ENCODE assay signal across 8 mouse cellular contexts in genomic region chr11:118401760-118402280, GRCm38 (mm10). TPM values are rescaled to one million over a fixed set of nuclear protein-coding genes. Genes with fewer than 3 reads are reported as not detected.
DNase-seq lines count a peak whose midpoint lies in the region; ATAC-seq and TF ChIP-seq lines count a peak whose summit lies in the region.

TSS of gene Lgals3bp (minus strand) at chr11:118402092.

- 54% methylated on average over 7 of the region's 7 CpGs for WGBS in forebrain, postnatal 0 days
- 57% methylated on average over 7 of the region's 7 CpGs for WGBS in forebrain, embryonic 13.5 days
- 53% methylated on average over 7 of the region's 7 CpGs for WGBS in hindbrain, embryonic 16.5 days

- no peaks in the 10 kb centered on the region for H3K27me3 ChIP-seq in forebrain, postnatal 0 days (ENCODE audit: insufficient read depth, low read length)
- H3K27me3 ChIP-seq in forebrain, embryonic 13.5 days = no peaks in the 10 kb centered on the region
- no peaks in the 10 kb centered on the region for H3K27me3 ChIP-seq in hindbrain, embryonic 16.5 days (replicated peaks; ENCODE audit: control insufficient read depth, insufficient read depth, low read length)

- no peak within 1 kb of the TSS for H3K4me2 ChIP-seq in forebrain, postnatal 0 days (ENCODE audit: low read depth)
- H3K4me2 ChIP-seq in forebrain, embryonic 13.5 days = no peak within 1 kb of the TSS
- no peak within 1 kb of the TSS for H3K4me2 ChIP-seq in hindbrain, embryonic 16.5 days (ENCODE audit: low read length)

- DNase-seq in forebrain, postnatal 0 days = peak; percentile 58
- DNase-seq in gastrocnemius, adult 8-10 months (ENCODE audit: low spot score in 2 of 2) = peak; percentile 37 to 66
- peak; percentile 55 for DNase-seq in left cerebral cortex, adult 11 months (ENCODE audit: low spot score)
- DNase-seq in lung, postnatal 10 days = peak; percentile 85
- peak; percentile 53 to 60 for DNase-seq in spleen, postnatal 36 days (ENCODE audit: low spot score in 2 of 2)

- TF ChIP-seq CTCF in forebrain, postnatal 0 days (IDR thresholded peaks at IDR 0.05; ENCODE audit: low read depth) = peak; percentile 62

- H3K4me1 ChIP-seq in forebrain, postnatal 0 days (ENCODE audit: insufficient read depth) = no peaks in the 10 kb centered on the region
- no peaks in the 10 kb centered on the region for H3K4me1 ChIP-seq in forebrain, embryonic 13.5 days
- no peaks in the 10 kb centered on the region; the same call in 1 of the 2 replicates for H3K4me1 ChIP-seq in hindbrain, embryonic 16.5 days (ENCODE audit: control insufficient read depth, insufficient read depth, low read depth, low read length)

- peak; percentile 87 for ATAC-seq in forebrain, postnatal 0 days
- ATAC-seq in forebrain, embryonic 13.5 days = no peak
- peak; percentile 84 for ATAC-seq in cerebellum, adult (ENCODE audit: insufficient number of reproducible peaks, low FRiP score, low TSS enrichment)
- ATAC-seq in hindbrain, embryonic 16.5 days = peak; percentile 76

- no peak within 1 kb of the TSS for H3K9ac ChIP-seq in forebrain, postnatal 0 days
- no peak within 1 kb of the TSS for H3K9ac ChIP-seq in forebrain, embryonic 13.5 days
- H3K9ac ChIP-seq in hindbrain, embryonic 16.5 days (ENCODE audit: low read depth, low read length) = peak within 1 kb of the TSS; percentile 47

- no peak within 1 kb of the TSS for H3K4me3 ChIP-seq in forebrain, postnatal 0 days (ENCODE audit: low read depth, low read length)
- H3K4me3 ChIP-seq in forebrain, embryonic 13.5 days = no peak within 1 kb of the TSS
- H3K4me3 ChIP-seq in hindbrain, embryonic 16.5 days (ENCODE audit: low read length) = no peak within 1 kb of the TSS

- no peaks in the 10 kb centered on the region for H3K9me3 ChIP-seq in forebrain, postnatal 0 days (ENCODE audit: low read length)
- no peaks in the 10 kb centered on the region for H3K9me3 ChIP-seq in forebrain, embryonic 13.5 days (replicated peaks)
- H3K9me3 ChIP-seq in hindbrain, embryonic 16.5 days (ENCODE audit: control insufficient read depth, low read length) = no peaks in the 10 kb centered on the region

- H3K27ac ChIP-seq in forebrain, postnatal 0 days (ENCODE audit: low read depth, low read length) = peak within 1 kb of the TSS; percentile 45
- H3K27ac ChIP-seq in forebrain, embryonic 13.5 days = no peak within 1 kb of the TSS
- peak within 1 kb of the TSS; percentile 44 for H3K27ac ChIP-seq in hindbrain, embryonic 16.5 days (ENCODE audit: low read depth, low read length)

- peaks cover 15% of the 10 kb centered on the region for H3K36me3 ChIP-seq in forebrain, postnatal 0 days (ENCODE audit: insufficient read depth)
- H3K36me3 ChIP-seq in forebrain, embryonic 13.5 days (ENCODE audit: poor library complexity, severe bottlenecking) = peaks cover 21% of the 10 kb centered on the region
- peaks cover 3% of the 10 kb centered on the region for H3K36me3 ChIP-seq in hindbrain, embryonic 16.5 days (ENCODE audit: control insufficient read depth, insufficient read depth, low read length)

RNA-seq across cellular contexts. Expression of gene Lgals3bp, which starts in this region (rescaled TPM):
- total RNA-seq in forebrain, postnatal 0 days (2014; rRNA removed) = 15.5 and 15.6 TPM in 2 replicates
- 13.7 and 16.4 TPM in 2 replicates for polyA plus RNA-seq in forebrain, postnatal 0 days (2015; fragmentation: Nextera tagmentation; extraction: Ambion mirVana)
- 1.1 and 1.3 TPM in 2 replicates for polyA plus RNA-seq in forebrain, embryonic 13.5 days (2015; fragmentation: Nextera tagmentation; extraction: Ambion mirVana)
- total RNA-seq in gastrocnemius, adult 8-10 months (2022) = 10 to 100 TPM; 12.3 to 16.0 (median 14.3) TPM
- polyA plus RNA-seq in hindbrain, embryonic 16.5 days (2015; fragmentation: Nextera tagmentation; extraction: Ambion mirVana) = 7.1 and 8.1 TPM in 2 replicates
